ENCODE assay signal across 8 mouse cellular contexts in the genomic region with DNA sequence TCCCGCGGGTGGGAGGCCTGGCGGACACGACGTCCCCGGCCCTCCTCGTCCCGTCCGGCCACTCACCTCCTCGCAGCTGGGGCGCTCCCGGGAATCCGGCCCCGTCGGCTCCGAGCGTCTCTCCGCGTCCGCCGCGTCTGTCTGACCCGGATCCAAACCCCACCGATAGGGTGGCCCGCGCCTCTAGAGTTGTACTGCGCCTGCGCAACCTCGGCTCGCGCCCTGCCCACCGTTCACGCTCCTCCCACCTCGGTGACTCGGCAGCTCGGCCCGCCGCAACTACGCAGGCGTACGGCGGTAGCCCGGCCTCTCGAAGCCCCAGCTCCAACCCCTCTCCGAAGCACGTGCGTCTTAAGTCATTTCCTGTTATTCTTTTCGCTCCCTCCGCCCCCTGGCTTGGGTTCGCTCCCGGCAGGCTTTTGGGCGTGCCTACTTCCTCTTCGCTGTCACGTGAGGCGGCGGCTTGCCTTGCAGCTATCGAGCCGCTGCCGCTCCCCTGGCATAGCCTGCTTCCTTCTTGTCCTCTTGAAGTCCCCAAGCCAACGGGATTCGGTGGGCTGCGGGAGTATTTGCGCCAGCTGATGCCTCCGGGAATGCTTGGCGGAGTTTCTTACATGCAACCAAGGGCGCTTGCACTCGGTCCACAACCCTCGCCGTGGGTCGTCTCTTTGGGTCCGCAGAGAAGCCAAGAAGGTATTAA. TPM values are rescaled to one million over a fixed set of nuclear protein-coding genes. Genes with fewer than 3 reads are reported as not detected.
DNase-seq lines count a peak whose midpoint lies in the region; ATAC-seq and TF ChIP-seq lines count a peak whose summit lies in the region.

No protein-coding gene starts in this region.

- DNase-seq in A20 (ENCODE audit: low read depth, low spot score): peak; percentile 99
- DNase-seq in heart, adult 9 months (ENCODE audit: low spot score in 2 of 2): peak; percentile 100
- DNase-seq in monocyte, adult 2 months (ENCODE audit: low read depth in 1 of 2, low spot score in 2 of 2): peak; percentile 99 to 100
- peak; percentile 99 to 100 for DNase-seq in spleen, postnatal 36 days (ENCODE audit: low spot score in 2 of 2)

- WGBS in kidney, embryonic 14.5 days: under 1% methylated on average over 60 of the region's 71 CpGs
- WGBS in limb, embryonic 15.5 days: under 1% methylated on average over 70 of the region's 71 CpGs

- peak overlapping the region; percentile 94 for H3K9ac ChIP-seq in kidney, embryonic 14.5 days (ENCODE audit: low read depth, low read length)
- H3K9ac ChIP-seq in limb, embryonic 15.5 days: peak overlapping the region; percentile 86

- H3K4me2 ChIP-seq in kidney, embryonic 14.5 days (replicated peaks; ENCODE audit: low read depth, low read length): peak overlapping the region; percentile 73
- H3K4me2 ChIP-seq in limb, embryonic 15.5 days: peak overlapping the region; percentile 67

- no peaks in the 10 kb centered on the region for H3K27me3 ChIP-seq in kidney, embryonic 14.5 days (ENCODE audit: control insufficient read depth, insufficient read depth, low read length)
- H3K27me3 ChIP-seq in limb, embryonic 15.5 days: no peaks in the 10 kb centered on the region

- peak; percentile 79; the same call in 1 of the 2 replicates for TF ChIP-seq POLR2A in bone marrow macrophage, adult 2 months (IDR thresholded peaks at IDR 0.05; ENCODE audit: borderline replicate concordance, low read depth, low read length)
- TF ChIP-seq POLR2A in embryonic fibroblast, embryonic 13.5 days (IDR thresholded peaks at IDR 0.05; ENCODE audit: low read depth, low read length): peak; percentile 97

- H3K27ac ChIP-seq in bone marrow macrophage, adult 2 months (ENCODE audit: insufficient read depth, low read depth, low read length): peak overlapping the region; percentile 95
- peak overlapping the region; percentile 78 for H3K27ac ChIP-seq in embryonic fibroblast, embryonic 13.5 days (ENCODE audit: insufficient read depth, low read length)
- H3K27ac ChIP-seq in kidney, embryonic 14.5 days (ENCODE audit: low read depth, low read length): peak overlapping the region; percentile 64
- H3K27ac ChIP-seq in limb, embryonic 15.5 days: peak overlapping the region; percentile 88

- no peaks in the 10 kb centered on the region for H3K9me3 ChIP-seq in kidney, embryonic 14.5 days (ENCODE audit: control insufficient read depth, low read length)
- H3K9me3 ChIP-seq in limb, embryonic 15.5 days: no peaks in the 10 kb centered on the region

- H3K36me3 ChIP-seq in kidney, embryonic 14.5 days (ENCODE audit: control insufficient read depth, insufficient read depth, low read length): peaks cover 6% of the 10 kb centered on the region; the same call in 1 of the 2 replicates
- peaks cover 6% of the 10 kb centered on the region; the same call in 1 of the 2 replicates for H3K36me3 ChIP-seq in limb, embryonic 15.5 days

- ATAC-seq in kidney, embryonic 14.5 days (ENCODE audit: low FRiP score, low TSS enrichment): peak; percentile 100
- ATAC-seq in limb, embryonic 15.5 days (ENCODE audit: insufficient number of reproducible peaks, low FRiP score, low TSS enrichment, low read depth): peak; percentile 100

- peak overlapping the region; percentile 89 for H3K4me3 ChIP-seq in bone marrow macrophage, adult 2 months (ENCODE audit: insufficient read depth, low read length)
- H3K4me3 ChIP-seq in embryonic fibroblast, embryonic 13.5 days (ENCODE audit: insufficient read depth, low read length): peak overlapping the region; percentile 100
- peak overlapping the region; percentile 98 for H3K4me3 ChIP-seq in kidney, embryonic 14.5 days (ENCODE audit: low read length)
- H3K4me3 ChIP-seq in limb, embryonic 15.5 days: peak overlapping the region; percentile 96

- H3K4me1 ChIP-seq in bone marrow macrophage, adult 2 months (ENCODE audit: control insufficient read depth, insufficient read depth, low read length): peaks cover 20% of the 10 kb centered on the region
- H3K4me1 ChIP-seq in embryonic fibroblast, embryonic 13.5 days (ENCODE audit: control insufficient read depth, insufficient read depth, low read length): no peaks in the 10 kb centered on the region; the same call in 1 of the 2 replicates
- peaks cover 15% of the 10 kb centered on the region for H3K4me1 ChIP-seq in kidney, embryonic 14.5 days (ENCODE audit: control insufficient read depth, insufficient read depth, low read length)
- peaks cover 20% of the 10 kb centered on the region for H3K4me1 ChIP-seq in limb, embryonic 15.5 days

- no peak for TF ChIP-seq CTCF in bone marrow macrophage, adult 2 months (IDR thresholded peaks at IDR 0.05; ENCODE audit: low read depth, low read length)
- TF ChIP-seq CTCF in embryonic fibroblast, embryonic 13.5 days (IDR thresholded peaks at IDR 0.05; ENCODE audit: borderline replicate concordance, insufficient read depth, low read length): no peak

RNA-seq across cellular contexts. Expression of a gene that starts 5.0 kb away (rescaled TPM):
- polyA plus RNA-seq in bone marrow macrophage, adult 2 months (2012; ENCODE audit: insufficient read depth, insufficient read length, missing spikeins): 68.5 and 74.8 TPM in 2 replicates
- 35.5 and 39.8 TPM in 2 replicates for polyA plus RNA-seq in embryonic fibroblast, embryonic 13.5 days (2011; ENCODE audit: insufficient read length, low read depth, missing spikeins)
- 74.4 and 93.3 TPM in 2 replicates for polyA plus RNA-seq in kidney, embryonic 14.5 days (2014; fragmentation: Nextera tagmentation; extraction: Ambion mirVana)
- polyA plus RNA-seq in limb, embryonic 15.5 days (2015; fragmentation: Nextera tagmentation; extraction: Ambion mirVana): 93.6 and 94.0 TPM in 2 replicates

RNA-seq across cellular contexts. Expression of a gene that starts 18.8 kb away (rescaled TPM):
- 0.63 and 0.89 TPM in 2 replicates for polyA plus RNA-seq in bone marrow macrophage, adult 2 months (2012; ENCODE audit: insufficient read depth, insufficient read length, missing spikeins)
- polyA plus RNA-seq in embryonic fibroblast, embryonic 13.5 days (2011; ENCODE audit: insufficient read length, low read depth, missing spikeins): 0.86 TPM in 1 of 2 replicates, not detected in the other
- 0.41 and 0.74 TPM in 2 replicates for polyA plus RNA-seq in kidney, embryonic 14.5 days (2014; fragmentation: Nextera tagmentation; extraction: Ambion mirVana)
- polyA plus RNA-seq in limb, embryonic 15.5 days (2015; fragmentation: Nextera tagmentation; extraction: Ambion mirVana): 0.20 and 0.22 TPM in 2 replicates

RNA-seq across cellular contexts. Expression of a gene that starts 21.7 kb away (rescaled TPM):
- not detected in 2 replicates for polyA plus RNA-seq in bone marrow macrophage, adult 2 months (2012; ENCODE audit: insufficient read depth, insufficient read length, missing spikeins)
- 33.0 and 50.9 TPM in 2 replicates for polyA plus RNA-seq in embryonic fibroblast, embryonic 13.5 days (2011; ENCODE audit: insufficient read length, low read depth, missing spikeins)
- 1.0 and 1.6 TPM in 2 replicates for polyA plus RNA-seq in kidney, embryonic 14.5 days (2014; fragmentation: Nextera tagmentation; extraction: Ambion mirVana)
- 2.9 and 4.5 TPM in 2 replicates for polyA plus RNA-seq in limb, embryonic 15.5 days (2015; fragmentation: Nextera tagmentation; extraction: Ambion mirVana)

RNA-seq across cellular contexts. Expression of a gene that starts 52.9 kb away (rescaled TPM):
- polyA plus RNA-seq in bone marrow macrophage, adult 2 months (2012; ENCODE audit: insufficient read depth, insufficient read length, missing spikeins): 2.0 and 2.6 TPM in 2 replicates
- 10.5 and 11.1 TPM in 2 replicates for polyA plus RNA-seq in embryonic fibroblast, embryonic 13.5 days (2011; ENCODE audit: insufficient read length, low read depth, missing spikeins)
- polyA plus RNA-seq in kidney, embryonic 14.5 days (2014; fragmentation: Nextera tagmentation; extraction: Ambion mirVana): 5.0 and 9.3 TPM in 2 replicates
- 12.5 and 14.6 TPM in 2 replicates for polyA plus RNA-seq in limb, embryonic 15.5 days (2015; fragmentation: Nextera tagmentation; extraction: Ambion mirVana)

Comparison
In these comparisons a context has a peak if more than half of its experiments do, and no peak if none do; other contexts are left out.
1. Peak in every context shown above with its lines: DNase-seq, ATAC-seq, H3K4me3 ChIP-seq and H3K27ac ChIP-seq.